Mouse (Mus musculus) heart, postnatal 0 days (tissue): Measurements from ENCODE around the gene Prkag3.
A peak's percentile ranks its signal among the peaks of the same experiment; 100 is the strongest.

ENCODE experiments used
- CTCF ChIP-seq: IDR thresholded peaks from 2 replicates; pipeline ENCODE4 v1.5.1; 2016; ENCODE audit warnings: antibody characterized with exemption, control low read depth, low read depth
- EP300 ChIP-seq: IDR thresholded peaks from 2 replicates; pipeline ENCODE4 v1.6.1; 2016; ENCODE audit warnings: antibody characterized with exemption, low read depth

- TF ChIP-seq CTCF = peak; percentile 5; the same call in 1 of the 2 replicates
- no peak for TF ChIP-seq EP300
Observed at GRCm38 (mm10) chr1:74775816-74776215, 26.8 kb upstream of the Prkag3 start.
